Mouse (Mus musculus) ES-Bruce4 (cell line): Measurements from ENCODE around the gene Plvap.

ENCODE experiments used
- CTCF ChIP-seq: IDR thresholded peaks from one replicate; pipeline ENCODE4 v1.8.1; 2011; ENCODE audit warnings: low read depth, low read length
- EP300 ChIP-seq: IDR thresholded peaks from 2 replicates; pipeline ENCODE4 v1.6.1; 2011; ENCODE audit warnings: low read depth, low read length; ENCODE audit not compliant: insufficient read depth
- POLR2A ChIP-seq: IDR thresholded peaks from one replicate; pipeline ENCODE4 v1.8.1; 2011; ENCODE audit warnings: low read length; ENCODE audit not compliant: insufficient read depth

- TF ChIP-seq CTCF (no peak), POLR2A (no peak), EP300 (no peak)
Measured at GRCm38 (mm10) chr8:71468916-71469315, 42.6 kb downstream of the Plvap start, which contains the start of gene Dda1.
